13 mouse cellular contexts compared by ENCODE assay signal in genomic region chrX:103286899-103287722, GRCm38 (mm10). TPM values are rescaled to one million over a fixed set of nuclear protein-coding genes. Genes with fewer than 3 reads are reported as not detected.
DNase-seq lines count a peak whose midpoint lies in the region; ATAC-seq lines count a peak whose summit lies in the region.
"Had no signal": no experiment of that assay in that cellular context is flagged by ENCODE, and none has a peak within 500 bp of the region (broad histone marks: within the 10 kb centered on the region; RNA-seq: fewer than 3 reads in every experiment).

No protein-coding gene starts in this region.

- peaks cover 9% of the 10 kb centered on the region for H3K4me1 ChIP-seq in forebrain, embryonic 15.5 days

- H3K4me2 ChIP-seq in forebrain, embryonic 15.5 days (replicated peaks) = no peak overlapping the region

- intact Hi-C loops in heart, postnatal 14 days (cut with DNase I) = no loop called here

- H3K36me3 ChIP-seq in forebrain, embryonic 15.5 days = no peaks in the 10 kb centered on the region

- peaks cover 3% of the 10 kb centered on the region; the same call in 1 of the 2 replicates for H3K27me3 ChIP-seq in forebrain, embryonic 15.5 days

- no peak overlapping the region for H3K9ac ChIP-seq in forebrain, embryonic 15.5 days (replicated peaks)

- DNase-seq in urinary bladder, postnatal 14 days (ENCODE audit: low spot score) = peak; percentile 2
- DNase-seq in urinary bladder, adult 2 months (ENCODE audit: low spot score) = no peak
- peak; percentile 7 for DNase-seq in lung, postnatal 36 days
- no peak for DNase-seq in heart, postnatal 14 days
- DNase-seq in adrenal gland, postnatal 14 days = no peak
- DNase-seq: kidney, postnatal 36 days; liver had no signal

- H3K27ac ChIP-seq in forebrain, embryonic 15.5 days (replicated peaks) = 0 out of 2 replicates have a peak overlapping the region, but pooled peaks have one; percentile 23

- H3K9me3 ChIP-seq in forebrain, embryonic 15.5 days = no peaks in the 10 kb centered on the region

- H3K4me3 ChIP-seq in forebrain, embryonic 15.5 days = no peak overlapping the region

- ATAC-seq in forebrain, embryonic 15.5 days (replicated peaks) = peak; percentile 87
- no peak for ATAC-seq in activated CD4-positive, CD25-positive, alpha-beta regulatory T cell, adult 4 months

- 25% methylated on average over 4 of the region's 4 CpGs for WGBS in forebrain, embryonic 15.5 days

RNA-seq across cellular contexts. Expression of gene Cdx4, which starts 34.1 kb away (rescaled TPM):
- polyA plus RNA-seq in urinary bladder, adult 2 months (2012; rRNA removed) = not detected in 2 replicates
- polyA plus RNA-seq in forebrain, embryonic 15.5 days (2015; fragmentation: Nextera tagmentation; extraction: Ambion mirVana) = not detected in 2 replicates
- not detected for total RNA-seq in heart, postnatal 14 days (2021)
- polyA plus RNA-seq in activated CD4-positive, CD25-positive, alpha-beta regulatory T cell, adult 4 months (2017; shearing (Covaris generic)) = not detected
- total RNA-seq in adrenal gland, postnatal 14 days (2021) = not detected in 2 replicates
- total RNA-seq: common myeloid progenitor, adult 5-6 weeks; granulocyte monocyte progenitor cell, adult 5-6 weeks; left cerebral cortex, adult 18-20 months had no signal
- polyA plus RNA-seq: spleen, adult 2 months had no signal

Comparison
In these comparisons a context has a peak if more than half of its experiments do, and no peak if none do; other contexts are left out.
1. DNase-seq: peak in urinary bladder, postnatal 14 days (single experiment) and lung, postnatal 36 days (single experiment); none in urinary bladder, adult 2 months (single experiment), heart, postnatal 14 days (0 of 2) and adrenal gland, postnatal 14 days (single experiment).